Mouse (Mus musculus): ENCODE measurements around the gene Crtac1.

GRCm38 (mm10) chr19:42429410-42429809 is 2.2 kb downstream of the Crtac1 start:
- TF ChIP-seq GATA1 (IDR thresholded peaks at IDR 0.05; ENCODE audit: low read length) (no peak), TAL1 (IDR thresholded peaks at IDR 0.05; ENCODE audit: low read length) (no peak)

Data from erythroblast, embryonic 14.5 days (primary cell).